Mouse (Mus musculus) CH12F3 (cell line): ENCODE results near the gene Cntn5.
"Not testable (repeated sequence)": the region's sequence is repeated elsewhere in the genome, so short reads cannot be mapped to it uniquely, and the experiment has no call there.

Experiments used
- in situ Hi-C: fragments of 300-500 bp; cut with MboI; formaldehyde crosslinking; loops from 2 replicates; pipeline ENCODE4 v1.14.3; 2020; ENCODE audit warnings: low sequenced_read_pairs

The Cntn5 gene

DNA sequence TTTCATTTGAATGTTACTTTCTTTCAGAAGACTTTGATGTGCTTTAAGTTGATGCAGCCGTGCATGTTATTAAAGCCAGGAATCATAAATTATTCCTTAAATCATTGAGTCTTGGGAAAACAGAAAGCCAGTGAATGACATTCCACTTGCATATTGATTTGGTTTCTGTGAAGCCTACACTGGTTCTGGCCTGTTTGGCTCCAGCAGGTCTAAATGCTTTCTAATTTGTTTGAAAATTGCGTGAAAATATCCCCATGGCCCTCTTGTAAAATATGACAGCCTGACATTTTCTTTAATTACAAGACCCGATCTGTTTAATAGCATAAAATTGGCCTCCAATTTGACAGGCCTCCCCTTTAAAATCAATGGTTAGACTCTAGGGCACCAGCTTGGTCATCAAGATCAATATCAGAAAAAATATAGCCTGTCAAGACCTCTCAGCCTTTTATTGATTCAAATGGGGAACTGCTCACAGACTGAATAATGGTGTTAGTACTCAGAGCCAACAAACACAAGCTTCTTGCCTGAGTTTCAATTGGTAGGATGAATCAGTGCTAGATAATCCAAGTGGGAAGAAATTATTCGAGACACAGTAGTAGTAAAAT lies 247.3 kb downstream of the Cntn5 start:
- in situ Hi-C loops = no loop called here

DNA sequence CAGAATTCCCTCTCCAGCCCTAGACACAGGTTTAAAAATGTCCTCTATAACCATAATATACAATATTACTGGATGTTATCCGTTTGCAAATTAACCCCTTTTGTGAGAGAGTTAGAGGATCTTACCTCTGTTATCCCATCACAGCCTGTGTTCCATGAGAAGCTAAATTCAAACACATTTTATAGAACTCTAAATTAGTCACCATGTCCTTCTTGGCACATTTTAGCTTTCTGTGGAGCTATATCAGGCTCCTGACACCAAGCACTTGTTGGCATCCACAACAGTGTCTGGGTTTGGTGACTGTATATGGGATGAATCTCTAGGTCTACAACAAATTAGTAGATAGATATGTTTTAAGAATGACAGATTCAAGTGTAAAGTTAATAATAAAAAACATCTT lies 253.9 kb downstream of the Cntn5 start:
- in situ Hi-C loops = no loop called here

DNA sequence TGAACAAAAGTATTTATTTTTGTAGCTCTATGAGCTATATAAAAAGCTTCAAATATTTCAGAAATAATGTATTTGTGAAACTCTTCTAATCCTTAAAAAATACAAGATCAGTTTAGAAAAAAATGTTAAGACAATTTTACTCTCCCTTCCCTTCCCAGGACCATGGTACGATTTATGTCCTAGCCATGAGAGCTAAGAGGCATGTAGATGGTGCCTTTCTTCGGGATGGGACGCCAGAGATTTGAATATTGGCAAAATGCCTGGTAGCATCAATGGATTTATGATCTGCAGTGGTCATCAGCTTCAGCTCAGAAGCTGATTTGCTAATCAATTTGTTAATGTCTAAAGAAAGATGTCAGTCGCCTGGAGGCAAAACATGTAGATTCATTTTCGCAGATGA lies 258.6 kb downstream of the Cntn5 start:
- in situ Hi-C loops = no loop called here

DNA sequence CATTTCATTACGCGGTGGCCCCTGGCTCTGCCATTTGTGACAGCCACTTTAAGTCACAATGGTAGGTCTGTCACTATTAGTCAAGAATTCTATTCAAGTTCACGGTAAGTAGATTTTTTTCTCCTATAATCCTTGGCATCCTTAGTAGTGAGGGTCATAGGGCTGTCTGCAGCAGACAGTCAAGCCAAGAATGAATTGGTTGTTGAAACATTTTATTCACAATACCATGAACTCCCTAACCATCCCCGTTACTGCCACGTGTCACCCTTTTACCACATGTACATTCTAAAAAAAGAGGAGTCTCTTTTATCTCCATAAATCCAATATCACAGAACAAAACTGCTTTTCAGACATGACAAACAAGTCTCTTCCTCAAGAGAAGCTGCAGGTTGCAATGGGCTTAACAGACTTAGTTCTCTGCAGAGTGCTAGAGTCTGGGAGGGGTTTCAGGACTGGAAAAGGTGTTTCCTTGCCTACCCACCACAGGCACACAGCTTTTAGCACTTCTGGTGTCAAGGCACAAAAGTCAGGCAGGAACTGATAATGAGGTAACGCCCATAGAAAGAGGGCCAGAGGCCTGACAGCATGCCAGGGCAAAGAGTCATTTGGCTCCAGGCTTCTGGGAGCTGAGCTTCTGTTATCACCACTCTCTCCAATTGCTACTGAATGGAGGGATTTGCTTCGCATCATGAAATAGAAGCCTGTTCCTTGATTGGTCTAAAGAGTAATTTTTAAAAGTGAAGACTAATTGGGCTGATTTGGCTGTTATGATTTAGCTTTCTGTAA lies 259.3 kb downstream of the Cntn5 start:
- in situ Hi-C loops = no loop called here

DNA sequence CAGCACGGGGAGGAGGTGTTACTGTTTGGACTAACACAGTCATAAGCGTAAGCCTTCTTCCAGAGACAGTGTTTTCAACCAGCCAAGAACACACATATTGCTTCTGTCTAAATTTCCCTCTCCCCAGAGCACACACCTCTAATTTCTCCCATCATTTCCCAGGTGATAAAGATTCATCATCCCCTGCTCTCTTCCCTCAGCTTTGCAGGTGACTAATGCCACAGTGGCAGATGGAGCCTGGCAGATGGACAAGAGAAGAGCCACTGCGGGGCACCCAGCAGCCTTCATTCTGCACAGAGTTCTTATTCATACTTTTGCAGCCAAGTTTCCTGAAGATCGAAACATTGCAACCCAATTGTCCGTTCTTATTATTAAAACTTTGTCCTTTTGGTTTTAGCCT lies 286.5 kb downstream of the Cntn5 start:
- in situ Hi-C loops = no loop called here

DNA sequence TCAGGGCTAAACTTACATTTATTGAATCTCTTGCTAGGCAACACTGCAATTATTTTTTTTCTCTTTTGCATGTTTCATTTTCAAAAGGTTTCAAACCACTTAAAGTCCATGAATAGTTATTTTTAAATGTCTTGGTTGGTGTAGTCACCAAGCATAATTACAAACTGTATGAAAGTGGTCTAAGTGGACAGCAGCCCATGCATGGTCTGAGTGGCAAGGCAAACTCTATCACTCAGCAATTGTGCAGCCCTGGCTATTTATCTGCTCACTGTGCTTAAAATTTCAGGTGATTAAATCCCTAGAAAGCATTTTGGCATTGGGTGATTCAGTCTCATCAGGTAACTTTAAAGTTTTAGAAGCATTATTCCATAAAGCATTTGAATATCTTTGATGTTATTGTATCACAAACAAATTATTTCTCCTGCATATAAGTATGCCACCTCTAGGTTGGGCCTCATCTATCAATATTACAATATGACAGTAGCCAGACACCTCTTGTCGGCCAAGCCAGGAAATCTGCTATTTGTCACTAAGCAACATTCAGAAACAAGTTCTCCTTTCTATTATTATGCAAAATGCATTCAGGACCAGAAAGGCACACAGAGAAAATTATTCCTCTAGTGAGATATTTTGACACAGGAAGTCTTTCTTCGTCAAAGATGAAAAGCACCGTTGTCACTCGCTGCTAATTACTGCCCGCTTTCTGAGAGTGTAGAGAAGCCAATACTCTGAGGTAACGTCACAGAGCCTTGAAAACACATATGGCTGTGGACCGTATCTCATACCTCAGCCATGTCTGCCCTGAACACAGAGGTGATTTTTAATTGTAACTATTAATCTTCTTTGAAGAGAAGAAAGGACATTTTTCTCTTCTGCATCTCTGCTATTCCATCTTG lies 329.0 kb downstream of the Cntn5 start:
- in situ Hi-C loops = no loop called here

DNA sequence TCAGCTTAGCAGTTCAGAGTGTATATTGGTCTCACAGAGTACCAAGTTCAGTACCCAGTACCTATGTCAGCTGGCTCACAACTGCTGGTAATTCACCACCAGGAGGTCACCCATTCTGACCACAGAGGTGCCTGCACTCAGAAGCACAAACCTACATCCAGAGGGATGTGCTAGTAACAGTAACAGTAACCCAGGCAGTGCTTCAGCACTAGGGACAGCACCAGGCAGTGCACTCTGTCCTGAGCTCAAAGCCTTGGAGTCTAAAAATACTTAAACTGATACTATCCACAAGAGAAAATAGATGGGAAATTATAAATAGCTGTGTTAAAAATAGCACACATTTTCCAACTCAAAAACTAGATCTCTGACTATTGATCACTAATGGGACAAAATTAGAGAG lies 334.7 kb downstream of the Cntn5 start:
- in situ Hi-C loops = no loop called here

DNA sequence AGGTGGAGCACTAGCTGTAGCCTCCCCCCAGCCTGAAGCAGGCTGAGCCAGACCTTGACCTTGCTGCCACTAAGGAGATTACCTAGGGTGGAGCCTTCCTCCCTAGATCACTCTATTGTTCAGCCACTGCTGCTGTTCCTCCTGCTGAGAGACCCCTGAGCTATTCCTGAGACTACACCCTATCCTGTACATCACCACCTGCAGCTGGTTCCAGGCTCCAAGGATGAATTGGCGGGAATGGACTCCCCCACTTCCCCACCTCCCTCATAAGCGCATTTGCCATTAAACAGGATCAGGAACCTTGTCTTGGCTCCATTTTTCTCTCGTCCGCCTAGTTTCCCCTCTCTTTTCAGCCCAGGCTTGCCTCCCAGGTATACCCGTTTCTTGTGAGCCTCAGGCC lies 363.7 kb downstream of the Cntn5 start:
- in situ Hi-C loops = not testable (repeated sequence)

DNA sequence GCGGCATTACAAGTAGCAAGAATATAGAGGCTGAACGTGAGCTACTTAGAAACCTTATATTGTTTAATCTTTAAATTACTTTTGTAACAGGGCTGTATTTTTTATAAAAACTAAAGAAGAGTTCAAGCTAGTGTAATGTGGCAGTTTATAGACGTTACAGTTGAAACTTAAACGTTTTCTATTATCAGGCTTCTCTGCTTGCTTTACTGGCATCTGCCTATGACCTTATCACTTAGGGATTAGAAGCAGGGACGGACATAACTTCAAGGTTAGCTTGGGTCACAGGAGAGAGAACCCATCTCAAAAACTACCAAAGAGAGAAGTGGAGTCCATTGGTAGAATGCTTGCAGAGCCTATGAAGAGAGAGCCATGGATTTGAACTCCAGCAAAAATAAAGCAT lies 372.3 kb downstream of the Cntn5 start:
- in situ Hi-C loops = no loop called here

DNA sequence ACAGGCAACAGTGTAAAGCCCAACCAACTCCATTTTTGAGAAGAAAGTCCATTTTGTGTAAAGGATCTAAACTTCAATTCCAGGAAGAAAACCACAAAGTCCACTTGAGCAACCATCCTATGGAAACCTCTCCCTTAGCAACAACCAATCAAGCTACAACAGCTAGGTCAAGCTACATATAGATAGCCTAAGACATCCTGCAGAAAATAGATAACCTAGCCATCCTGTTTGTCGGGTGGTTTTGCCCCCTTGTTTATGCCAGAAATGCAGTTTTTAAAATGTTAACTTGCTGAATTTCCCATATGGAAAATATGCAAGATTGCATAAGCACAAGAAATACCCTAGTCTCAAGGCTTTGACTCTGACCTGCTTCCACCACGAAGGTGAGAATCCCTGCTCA lies 373.5 kb downstream of the Cntn5 start:
- in situ Hi-C loops = no loop called here

DNA sequence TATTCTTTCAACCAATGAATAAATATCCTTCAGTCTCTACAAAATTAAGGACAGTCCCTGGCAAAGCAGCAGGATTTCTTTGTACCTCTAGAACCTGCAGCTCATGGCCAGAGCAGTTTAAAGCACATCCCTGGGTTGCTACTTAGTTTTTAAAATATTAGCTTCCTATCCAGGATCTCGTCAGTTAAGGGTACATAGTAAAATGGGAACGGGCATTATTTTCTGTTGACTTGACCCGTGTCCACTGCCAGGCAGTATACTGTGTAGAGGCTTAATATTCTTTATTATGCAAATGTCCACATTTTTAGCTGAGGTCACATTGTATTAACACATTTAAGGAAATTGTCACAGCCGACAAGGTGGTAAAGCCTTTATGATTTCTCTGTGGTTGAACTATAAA lies 375.0 kb downstream of the Cntn5 start:
- in situ Hi-C loops = no loop called here

DNA sequence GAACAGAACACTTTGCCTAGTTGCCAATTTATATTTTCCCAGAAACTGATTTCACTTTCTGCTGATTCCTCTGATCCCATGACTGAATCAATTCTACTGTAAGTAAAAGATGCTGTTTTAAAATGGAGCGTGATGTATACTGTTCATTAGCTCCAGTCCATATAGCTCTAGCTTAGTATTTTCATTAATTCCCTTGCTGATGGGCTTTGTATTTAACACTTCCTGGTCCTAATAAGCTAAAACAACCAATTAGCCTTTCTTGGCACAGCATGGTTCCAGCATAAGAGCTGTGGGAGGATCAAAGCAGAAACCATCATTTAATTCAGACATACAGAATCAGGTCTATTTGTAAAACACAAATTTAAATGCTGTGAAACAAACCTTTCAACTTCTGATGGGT lies 375.5 kb downstream of the Cntn5 start:
- in situ Hi-C loops = no loop called here

DNA sequence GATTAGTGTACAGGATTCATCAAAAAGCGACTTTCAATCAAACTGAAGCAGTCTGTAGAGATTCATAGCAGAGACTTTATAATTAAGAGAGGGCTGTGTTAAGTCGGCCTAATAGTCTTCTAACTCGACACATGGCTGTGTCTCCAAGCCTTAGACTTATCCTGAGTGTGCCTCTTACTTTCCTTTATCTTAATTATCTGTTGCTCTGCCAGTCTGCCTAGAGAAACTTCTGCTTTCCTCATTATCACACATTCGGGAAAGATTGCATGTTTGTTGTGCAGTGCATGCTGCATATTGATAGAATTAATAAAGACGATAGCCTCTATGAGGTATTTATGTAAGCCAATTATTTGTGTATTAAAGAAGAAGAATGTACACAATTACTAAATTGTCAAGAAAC lies 375.9 kb downstream of the Cntn5 start:
- in situ Hi-C loops = no loop called here

DNA sequence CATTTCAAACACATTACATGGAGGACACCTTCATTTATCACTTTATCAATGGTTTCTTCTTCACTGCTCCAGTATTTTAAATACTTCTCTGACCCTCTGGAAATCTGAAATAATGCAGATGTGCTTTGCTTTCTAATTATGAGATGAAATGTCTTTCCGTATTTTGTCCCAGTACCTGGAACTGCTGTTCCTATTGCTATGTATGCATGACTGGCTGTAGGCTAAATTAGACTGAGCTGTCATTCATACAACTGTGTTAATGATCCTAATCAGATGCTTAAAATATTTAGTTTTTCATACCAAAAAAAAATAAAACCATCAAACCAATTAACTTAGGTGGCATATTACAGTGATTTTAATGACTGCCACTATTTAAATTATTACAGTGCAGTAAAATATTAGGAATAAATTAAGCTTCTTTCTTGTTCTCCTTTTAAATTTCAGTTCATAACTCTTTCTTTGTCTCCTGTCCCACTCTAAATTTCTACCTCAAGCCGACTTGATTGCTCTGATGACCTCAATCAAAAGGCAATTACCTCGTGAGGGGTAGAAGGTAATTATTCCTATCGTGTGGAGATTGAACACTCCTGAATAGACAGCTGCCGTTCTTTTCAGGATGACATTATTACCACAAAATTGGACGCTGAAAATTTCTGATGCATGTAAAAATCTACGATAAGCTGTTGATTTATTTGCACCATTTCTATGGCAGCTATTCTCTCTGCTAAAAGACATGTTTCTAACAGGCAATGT lies 378.5 kb downstream of the Cntn5 start:
- in situ Hi-C loops = no loop called here

DNA sequence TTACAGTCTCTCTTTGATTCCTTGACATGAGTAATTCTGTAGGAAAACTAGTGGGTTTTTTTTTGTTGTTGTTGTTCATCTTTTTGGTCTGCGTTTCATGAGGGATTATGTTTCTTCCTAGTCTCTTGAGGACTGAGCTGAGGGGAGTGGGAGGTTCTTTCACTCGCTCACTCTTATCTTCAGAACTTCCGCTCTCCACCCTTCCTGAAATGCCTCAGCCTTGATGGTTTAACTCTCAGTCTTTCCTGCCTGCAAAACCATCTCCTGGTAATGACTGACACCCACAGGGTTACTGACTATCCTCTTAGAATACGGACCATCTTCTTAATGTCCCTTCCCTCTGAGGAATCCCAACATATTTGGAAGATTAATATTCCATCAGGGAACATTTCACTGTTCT lies 382.0 kb downstream of the Cntn5 start:
- in situ Hi-C loops = no loop called here

DNA sequence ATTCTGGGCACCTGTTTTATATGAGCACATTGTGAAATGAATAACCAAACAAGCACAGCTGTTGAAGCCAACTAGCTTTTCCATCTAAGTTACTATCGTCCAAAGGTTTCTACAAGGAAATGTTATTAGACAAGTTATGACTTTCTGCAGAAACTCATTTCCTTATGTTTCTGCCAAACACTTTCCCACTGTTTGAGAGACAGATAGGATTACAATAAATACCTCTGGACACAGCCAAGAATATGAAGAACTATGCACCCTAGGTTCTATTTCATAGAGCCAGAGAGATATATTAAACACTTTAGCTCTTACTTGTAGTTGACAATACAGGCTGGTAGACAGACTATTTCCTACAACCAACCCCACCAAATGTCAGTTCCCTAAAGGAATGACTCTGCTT lies 383.5 kb downstream of the Cntn5 start:
- in situ Hi-C loops = no loop called here

DNA sequence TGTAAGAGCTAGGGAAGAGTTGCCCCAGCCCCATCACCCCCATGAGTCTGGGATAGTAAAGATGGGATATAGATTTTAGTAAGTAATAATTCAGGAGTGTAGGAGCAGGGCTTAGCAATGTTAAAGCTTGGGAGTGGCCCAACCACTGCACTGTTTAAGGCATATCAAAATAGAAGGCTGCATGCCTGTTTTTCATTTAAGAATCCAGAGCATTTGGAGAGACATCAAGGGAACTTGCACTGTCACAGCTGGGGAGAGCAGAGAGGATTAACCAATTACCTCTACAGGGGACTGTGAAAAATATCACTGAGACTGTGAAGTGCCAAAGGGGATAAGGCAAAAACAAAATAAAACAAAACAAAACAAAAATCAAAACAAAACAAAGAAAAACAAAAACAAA lies 412.3 kb downstream of the Cntn5 start:
- in situ Hi-C loops = no loop called here

DNA sequence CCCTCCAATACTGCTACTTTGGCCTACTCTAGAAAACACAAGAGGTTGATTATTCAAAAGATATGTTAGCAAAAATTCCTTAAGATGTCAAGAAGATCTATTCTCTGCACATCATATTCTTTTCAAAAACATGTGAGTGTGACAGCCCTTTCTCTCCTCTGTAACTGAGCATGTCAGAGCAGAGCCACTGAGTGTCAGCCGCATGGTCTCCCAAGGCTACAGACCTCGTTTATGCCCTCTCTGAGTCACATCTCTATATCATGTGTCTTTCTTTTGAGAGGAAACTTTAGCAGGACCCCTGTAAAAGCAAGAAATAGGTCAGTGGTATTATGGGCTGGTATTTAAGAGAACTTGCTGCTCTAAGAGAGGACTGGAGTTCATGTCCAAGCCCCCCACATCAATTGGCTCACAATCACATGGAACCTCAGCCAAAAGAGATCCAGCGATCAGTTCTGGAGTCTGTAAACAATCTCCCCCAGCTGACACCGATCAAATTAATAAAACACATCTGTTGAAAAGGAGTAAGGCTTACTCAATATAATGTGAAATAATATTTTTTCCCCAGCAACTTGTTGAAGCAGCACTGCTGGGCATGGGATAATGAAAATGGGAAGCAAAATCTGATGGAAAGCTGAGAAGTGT lies 433.0 kb downstream of the Cntn5 start:
- in situ Hi-C loops = no loop called here

DNA sequence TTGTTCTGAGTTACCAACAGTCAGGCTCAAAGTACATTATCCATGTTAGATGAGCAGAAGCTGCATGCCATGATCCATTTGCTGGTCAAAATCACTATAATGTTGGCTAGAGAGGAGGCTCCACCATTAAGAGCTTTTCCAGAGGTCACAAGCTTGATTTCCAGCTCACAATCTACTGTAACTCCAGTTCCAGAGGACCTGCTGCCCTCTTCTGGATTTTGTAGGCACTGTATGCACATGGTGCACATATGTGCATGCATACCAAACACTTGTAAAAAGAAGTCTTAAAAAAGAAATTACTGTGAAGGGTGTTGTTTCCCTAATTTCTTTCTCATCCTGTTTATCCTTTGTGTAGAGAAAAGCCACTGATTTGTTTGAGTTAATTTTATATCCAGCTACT lies 439.8 kb downstream of the Cntn5 start:
- in situ Hi-C loops = no loop called here

DNA sequence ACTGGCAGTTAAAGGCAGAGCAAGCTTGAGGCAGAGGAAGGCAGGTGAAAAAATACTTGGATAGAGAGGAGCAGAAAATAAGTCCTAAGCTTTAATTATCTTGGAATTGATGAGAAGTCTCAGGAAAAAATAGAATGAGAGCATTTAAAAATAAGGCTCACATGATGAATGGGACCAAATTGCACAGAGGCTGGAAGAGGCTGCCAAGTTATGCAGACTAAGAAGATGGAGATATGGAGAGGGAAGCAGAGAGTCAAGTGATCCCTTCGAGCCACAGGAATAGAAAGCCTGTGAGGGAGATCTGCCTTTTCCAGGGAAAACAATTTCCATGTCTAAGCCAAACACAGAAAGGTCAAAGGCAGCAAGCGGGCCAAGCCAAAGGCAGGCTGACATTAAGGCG lies 446.7 kb downstream of the Cntn5 start:
- in situ Hi-C loops = no loop called here
